Mouse (Mus musculus) inflammation-experienced regulatory T-cells, adult 16 weeks (primary cell): ENCODE data around the gene Telo2. TPM values are rescaled to one million over a fixed set of nuclear protein-coding genes. Genes with fewer than 3 reads are reported as not detected.

Source experiments
- polyA plus RNA-seq: library from polyadenylated mRNA; unstranded; fragments of 100-300 nt; shearing (Covaris generic); gene quantifications from one replicate; pipeline ENCODE4 v1.2.1, GENCODE M21; 2017

Telo2 gene
- 32.2 TPM for polyA plus RNA-seq

DNA sequence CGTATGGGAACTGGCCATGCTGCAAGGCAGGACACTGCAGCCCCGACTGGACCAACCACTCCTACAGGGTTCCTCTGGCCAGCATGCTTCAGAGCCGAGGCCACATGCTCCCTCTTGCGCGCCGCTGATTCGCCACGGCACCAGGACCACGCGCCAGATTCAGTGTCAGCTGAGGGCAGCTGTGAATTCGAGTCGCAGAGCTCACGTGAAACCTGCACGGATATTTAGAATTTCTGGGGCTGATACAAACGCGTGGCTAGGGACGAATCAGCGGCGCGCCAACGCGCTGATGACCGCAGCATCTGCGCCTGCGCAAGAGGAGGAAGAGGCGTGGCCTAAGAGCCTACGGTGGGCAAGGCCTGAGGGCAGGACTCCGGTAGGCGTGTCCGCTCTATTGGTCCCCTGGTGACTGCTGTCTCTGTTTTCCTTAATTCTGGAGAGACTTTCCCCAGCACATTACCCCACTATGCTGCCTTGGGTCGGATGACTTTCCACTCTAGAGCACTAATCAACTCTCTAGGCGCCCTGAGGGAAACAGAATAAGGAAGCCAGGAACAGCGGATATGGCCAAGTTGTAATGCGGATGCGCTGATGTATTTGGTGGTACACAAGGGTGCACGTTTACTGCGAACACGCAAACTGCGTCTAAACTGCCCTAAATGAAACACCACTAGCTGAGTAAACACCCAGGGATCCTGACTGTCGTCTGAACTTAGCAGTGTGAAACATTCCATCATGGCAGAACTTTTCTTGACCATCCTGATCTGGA lies at the start of gene Telo2:
Telo2 (minus strand) TSS at position 304 of the 769 bp plus-strand sequence.

DNA sequence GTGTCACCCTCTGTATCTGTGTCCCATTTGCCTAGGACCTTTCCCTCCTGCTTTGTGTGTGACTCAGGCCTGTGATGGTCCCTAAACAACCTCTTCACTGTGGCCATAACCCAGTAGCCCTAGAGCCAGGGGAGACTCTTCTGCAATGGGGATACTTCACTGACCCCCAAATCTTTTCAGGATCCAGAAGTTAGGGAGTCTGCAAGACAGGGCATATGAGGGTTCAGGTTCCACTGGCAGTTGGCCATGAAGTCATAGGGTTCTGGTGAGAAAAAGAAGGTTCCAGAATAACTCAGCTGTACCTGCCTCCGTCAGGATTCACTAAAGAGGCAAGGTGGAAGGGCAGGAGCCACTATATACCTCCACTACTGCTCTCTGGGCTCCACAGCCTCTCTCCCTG lies 46.4 kb upstream of the Telo2 start, which contains the start of gene Ccdc154:
Ccdc154 (plus strand) TSS at position 301 of the 400 bp plus-strand sequence.

DNA sequence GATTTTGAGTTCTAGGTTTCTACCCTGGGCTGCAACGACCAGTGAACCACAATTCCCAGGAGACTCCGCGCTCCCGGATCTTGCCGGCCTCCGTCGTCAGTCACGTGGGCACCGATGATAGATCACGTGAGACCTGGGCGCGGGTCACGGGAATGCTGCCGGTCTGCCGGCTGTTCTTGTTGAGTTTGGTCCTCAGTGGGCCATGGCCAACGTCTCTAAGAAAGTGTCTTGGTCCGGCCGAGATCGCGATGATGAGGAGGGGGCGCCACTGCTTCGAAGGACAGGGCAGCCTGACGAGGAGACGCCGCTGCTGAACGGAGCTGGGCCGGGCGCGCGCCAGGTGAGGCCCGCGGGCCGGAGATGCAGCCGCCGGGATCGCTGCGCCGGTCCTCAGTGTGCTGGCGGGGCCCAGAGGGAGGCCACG lies 17.5 kb upstream of the Telo2 start, which contains the start of gene Clcn7:
Clcn7 (plus strand) TSS at position 117 of the 424 bp plus-strand sequence.

DNA sequence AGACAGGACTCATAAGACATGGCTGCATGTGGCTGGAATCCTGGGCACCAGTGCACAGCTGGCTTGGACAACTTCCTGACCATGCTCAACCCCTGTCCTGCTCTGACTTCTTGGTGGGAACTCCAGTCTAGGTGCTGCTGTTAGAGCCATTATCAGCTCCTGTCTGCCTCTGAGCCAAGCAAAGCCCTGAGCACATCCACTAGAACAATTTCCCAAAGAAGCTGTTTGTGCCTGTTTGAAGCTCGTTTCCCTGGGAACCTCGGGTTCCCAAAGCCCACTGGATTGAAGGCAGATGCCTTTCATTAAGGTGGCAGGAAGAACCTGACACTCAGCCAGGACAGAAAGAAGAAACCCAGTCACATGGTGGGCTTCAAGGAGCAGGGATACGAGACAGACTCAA lies 4.6 kb upstream of the Telo2 start, which contains the start of gene Ptx4:
Ptx4 (plus strand) TSS at position 355 of the 400 bp plus-strand sequence.

DNA sequence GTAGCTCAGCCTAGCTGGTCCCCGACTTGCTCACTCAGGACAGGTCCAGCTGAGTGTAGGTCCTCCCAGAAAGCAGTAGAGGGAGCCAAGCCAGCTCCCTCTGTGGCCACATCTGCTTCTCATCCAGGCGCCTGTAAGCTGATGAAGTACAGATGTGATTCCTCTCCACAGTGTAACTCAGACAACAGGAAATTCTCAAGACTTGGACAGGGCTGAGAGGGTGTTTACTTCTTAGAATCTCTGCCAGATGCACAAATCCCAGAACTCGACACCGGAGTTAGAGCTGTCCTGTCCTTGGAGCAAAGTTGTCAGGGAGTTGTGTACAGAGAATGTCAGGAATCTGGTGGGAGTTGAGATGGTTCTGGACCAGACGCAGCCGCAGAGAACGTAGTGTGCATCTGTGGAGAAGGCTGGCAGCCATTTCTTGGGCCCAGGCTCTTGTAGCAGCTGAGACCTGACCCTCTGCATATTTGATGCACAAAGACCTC lies 32.3 kb downstream of the Telo2 start, which contains the start of gene Tmem204:
Tmem204 (minus strand) TSS at position 148 of the 488 bp plus-strand sequence.

Other genes with a start within 250 kb of the Telo2 start
- gene Igfals, start 250.0 kb downstream of the Telo2 start, polyA plus RNA-seq, result not detected
- 118 TPM for gene Nubp2, start 229.6 kb downstream of the Telo2 start, polyA plus RNA-seq
- 64.4 TPM for gene Spsb3, start 229.3 kb downstream of the Telo2 start, polyA plus RNA-seq
- gene Eme2, start 220.9 kb downstream of the Telo2 start, polyA plus RNA-seq, result 62.4 TPM
- 54.0 TPM for gene Mrps34, start 220.9 kb downstream of the Telo2 start, polyA plus RNA-seq
- 69.0 TPM for gene Nme3, start 219.5 kb downstream of the Telo2 start, polyA plus RNA-seq
- gene Mapk8ip3, start 179.0 kb downstream of the Telo2 start, polyA plus RNA-seq, result 67.7 TPM
- 37.8 TPM for gene Jpt2, start 155.3 kb downstream of the Telo2 start, polyA plus RNA-seq
- 5.3 TPM for gene Cramp1l, start 100.2 kb downstream of the Telo2 start, polyA plus RNA-seq
- gene Ift140, start 99.9 kb downstream of the Telo2 start, polyA plus RNA-seq, result 33.4 TPM
- gene Tmem204, start 32.4 kb downstream of the Telo2 start, polyA plus RNA-seq, result 1.5 TPM
- gene Ptx4, start 4.8 kb upstream of the Telo2 start, polyA plus RNA-seq, result not detected
- 49.3 TPM for gene Clcn7, start 17.4 kb upstream of the Telo2 start, polyA plus RNA-seq
- not detected for gene Ccdc154, start 46.5 kb upstream of the Telo2 start, polyA plus RNA-seq
- gene Gm38655, start 59.5 kb upstream of the Telo2 start, polyA plus RNA-seq, result not detected
- gene BC003965, start 68.6 kb upstream of the Telo2 start, polyA plus RNA-seq, result 30.9 TPM
- gene Unkl, start 72.4 kb upstream of the Telo2 start, polyA plus RNA-seq, result 51.0 TPM
- gene Gnptg, start 124.2 kb upstream of the Telo2 start, polyA plus RNA-seq, result 107 TPM
- 53.4 TPM for gene Tsr3, start 124.2 kb upstream of the Telo2 start, polyA plus RNA-seq
- gene Baiap3, start 140.4 kb upstream of the Telo2 start, polyA plus RNA-seq, result 69.0 TPM
- gene Ube2i, start 158.7 kb upstream of the Telo2 start, polyA plus RNA-seq, result 592 TPM
- gene Prss34, start 182.4 kb upstream of the Telo2 start, polyA plus RNA-seq, result not detected
- not detected for gene Prss28, start 192.7 kb upstream of the Telo2 start, polyA plus RNA-seq
- gene Prss29, start 202.7 kb upstream of the Telo2 start, polyA plus RNA-seq, result not detected
- not detected for gene Tpsab1, start 229.6 kb upstream of the Telo2 start, polyA plus RNA-seq